Mouse (Mus musculus): ENCODE measurements around the gene St7l.

GRCm38 (mm10) chr3:104841049-104841448, 22.8 kb upstream of the St7l start:
- no peak for TF ChIP-seq CTCF (IDR thresholded peaks at IDR 0.05; ENCODE audit: borderline replicate concordance, extremely low read depth, insufficient read depth, insufficient read length)
- TF ChIP-seq POLR2A (IDR thresholded peaks at IDR 0.05; ENCODE audit: borderline replicate concordance, extremely low read depth, insufficient read depth, insufficient read length, poor library complexity, severe bottlenecking): no peak
